Mouse (Mus musculus): Measurements from ENCODE around the gene Mettl21a. TPM values are rescaled to one million over a fixed set of nuclear protein-coding genes. Genes with fewer than 3 reads are reported as not detected.

Mettl21a gene
- 10.5 and 10.8 TPM in 2 replicates for polyA plus RNA-seq (2015; fragmentation: Nextera tagmentation; extraction: Ambion mirVana)

DNA sequence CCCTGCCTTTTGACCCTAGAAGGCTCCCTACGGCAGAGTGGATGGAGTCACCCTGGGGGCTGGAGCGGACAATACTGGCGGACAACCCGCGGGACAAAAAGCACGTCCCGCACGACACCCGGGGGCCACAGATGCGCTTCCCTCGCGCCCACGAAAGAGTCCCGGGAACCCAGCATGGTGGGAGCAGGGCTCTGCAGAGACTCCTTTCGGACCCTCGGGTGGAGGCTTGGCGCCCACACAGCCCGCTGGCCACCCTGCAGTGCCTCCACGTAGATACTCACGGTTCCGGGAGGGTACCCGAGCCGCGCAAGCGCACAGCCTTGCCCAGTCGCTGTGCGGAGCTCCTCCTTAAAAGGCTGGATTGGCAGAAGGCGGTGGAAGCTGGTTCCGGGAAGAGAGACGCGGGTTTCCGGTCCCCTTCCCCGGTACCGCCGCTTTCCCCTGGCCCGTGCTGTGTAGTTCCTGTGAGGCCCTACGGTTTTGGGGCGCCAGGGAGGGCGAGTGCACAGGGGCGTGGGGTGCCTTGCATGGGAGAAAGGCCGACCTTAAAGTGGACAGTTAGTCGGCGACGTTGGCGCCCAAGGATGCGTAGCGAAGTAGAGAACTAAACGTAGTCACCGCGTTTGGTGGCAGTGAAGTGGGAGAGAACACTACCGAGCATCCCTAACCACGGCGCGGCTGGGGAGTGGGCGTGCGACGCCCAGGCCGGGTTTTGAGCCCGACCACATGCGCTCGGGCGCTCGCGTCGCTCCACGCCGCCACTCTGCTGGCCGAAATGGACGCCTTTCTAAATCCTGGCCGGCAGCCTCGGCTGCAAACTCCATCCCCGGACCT lies at the start of gene Mettl21a:
Gene Mettl21a, minus strand, starts transcription at position 362 of the 834 bp plus-strand sequence.

Other genes starting within 250 kb of the Mettl21a start
- gene Creb1, start 84.6 kb downstream of the Mettl21a start, polyA plus RNA-seq (2015; fragmentation: Nextera tagmentation; extraction: Ambion mirVana): 13.9 and 14.2 TPM in 2 replicates
- gene Ccnyl1, start 73.2 kb upstream of the Mettl21a start, polyA plus RNA-seq (2015; fragmentation: Nextera tagmentation; extraction: Ambion mirVana): 2.1 and 2.4 TPM in 2 replicates
- gene Fzd5, start 120.5 kb upstream of the Mettl21a start, polyA plus RNA-seq (2015; fragmentation: Nextera tagmentation; extraction: Ambion mirVana): 0.94 and 1.2 TPM in 2 replicates

All from spleen, postnatal 0 days (tissue).